Mouse (Mus musculus): ENCODE results near the gene Inf2.

Inf2 gene

GRCm38 (mm10) chr12:112570160-112570559, 18.4 kb upstream of the Inf2 start:
- no peak for DNase-seq (ENCODE audit: low spot score)

GRCm38 (mm10) chr12:112571064-112571463, 17.5 kb upstream of the Inf2 start:
- DNase-seq (ENCODE audit: low spot score): no peak

- DNase-seq (ENCODE audit: low spot score): no peak
Observed at GRCm38 (mm10) chr12:112575274-112575986, 13.2 kb upstream of the Inf2 start.

- no peak for DNase-seq (ENCODE audit: low spot score)
Observed at GRCm38 (mm10) chr12:112576341-112576740, 12.2 kb upstream of the Inf2 start.

GRCm38 (mm10) chr12:112576749-112577148, 11.8 kb upstream of the Inf2 start:
- DNase-seq (ENCODE audit: low spot score): no peak

GRCm38 (mm10) chr12:112578296-112579090, 10.1 kb upstream of the Inf2 start:
- no peak for DNase-seq (ENCODE audit: low spot score)

GRCm38 (mm10) chr12:112579430-112579829, 9.2 kb upstream of the Inf2 start:
- no peak for DNase-seq (ENCODE audit: low spot score)

- DNase-seq (ENCODE audit: low spot score): no peak
Observed at GRCm38 (mm10) chr12:112579926-112580325, 8.7 kb upstream of the Inf2 start.

GRCm38 (mm10) chr12:112581113-112581512, 7.5 kb upstream of the Inf2 start:
- no peak for DNase-seq (ENCODE audit: low spot score)

GRCm38 (mm10) chr12:112584954-112585353, 3.6 kb upstream of the Inf2 start:
- no peak for DNase-seq (ENCODE audit: low spot score)

- no peak for DNase-seq (ENCODE audit: low spot score)
Observed at GRCm38 (mm10) chr12:112585924-112586538, 2.6 kb upstream of the Inf2 start.

- DNase-seq (ENCODE audit: low spot score): no peak
Observed at GRCm38 (mm10) chr12:112587125-112588124, 1.2 kb upstream of the Inf2 start.

- no peak for DNase-seq (ENCODE audit: low spot score)
Observed at GRCm38 (mm10) chr12:112589491-112590191, 1.1 kb downstream of the Inf2 start.

- DNase-seq (ENCODE audit: low spot score): no peak
Observed at GRCm38 (mm10) chr12:112590566-112591239, 2.1 kb downstream of the Inf2 start.

- DNase-seq (ENCODE audit: low spot score): no peak
Observed at GRCm38 (mm10) chr12:112591240-112591639, 2.7 kb downstream of the Inf2 start.

- no peak for DNase-seq (ENCODE audit: low spot score)
Observed at GRCm38 (mm10) chr12:112591730-112592129, 3.1 kb downstream of the Inf2 start.

GRCm38 (mm10) chr12:112592985-112593734, 4.6 kb downstream of the Inf2 start:
- peak; percentile 38 for DNase-seq (ENCODE audit: low spot score)

GRCm38 (mm10) chr12:112593951-112594915, 5.6 kb downstream of the Inf2 start:
- no peak for DNase-seq (ENCODE audit: low spot score)

GRCm38 (mm10) chr12:112594989-112595388, 6.4 kb downstream of the Inf2 start:
- no peak for DNase-seq (ENCODE audit: low spot score)

Measured in urinary bladder, postnatal 25 days (tissue).